14 mouse cellular contexts compared by ENCODE assay signal in the genomic region with DNA sequence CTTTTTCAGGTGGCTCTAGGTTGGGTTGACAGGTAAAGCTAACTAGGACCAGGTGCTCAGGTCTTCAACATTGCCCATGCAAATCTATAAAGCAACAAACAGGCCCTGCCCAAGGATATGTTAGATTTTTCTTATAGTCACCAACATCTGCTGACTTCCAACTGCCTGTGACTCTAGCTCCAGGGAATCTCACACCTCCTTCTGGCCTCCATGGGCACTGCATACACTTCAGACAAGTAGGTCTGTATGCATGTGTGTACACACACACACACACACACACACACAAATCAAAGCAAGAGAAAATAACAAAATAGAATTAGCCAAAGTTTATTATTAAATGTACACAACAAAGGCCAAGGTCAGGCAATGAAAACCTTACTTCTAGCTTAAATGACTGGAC.
A peak's percentile ranks its signal among the peaks of the same experiment; 100 is the strongest.
DNase-seq lines count a peak whose midpoint lies in the region; ATAC-seq and TF ChIP-seq lines count a peak whose summit lies in the region.
"Had no signal": no experiment of that assay in that cellular context is flagged by ENCODE, and none has a peak within 500 bp of the region (broad histone marks: within the 10 kb centered on the region; RNA-seq: fewer than 3 reads in every experiment).

No protein-coding gene starts in this region.

- H3K4me1 ChIP-seq in liver, embryonic 16.5 days (ENCODE audit: control insufficient read depth, low read depth, low read length) = no peaks in the 10 kb centered on the region
- H3K4me1 ChIP-seq in cerebellum, adult 2 months (ENCODE audit: control insufficient read depth, insufficient read depth, low read length) = no peaks in the 10 kb centered on the region
- H3K4me1 ChIP-seq in forebrain, embryonic 11.5 days (replicated peaks; ENCODE audit: control insufficient read depth, insufficient read depth, low read length) = no peaks in the 10 kb centered on the region
- H3K4me1 ChIP-seq: limb, embryonic 10.5 days; megakaryocyte, embryonic 14.5 days; neural tube, embryonic 12.5 days; stomach, embryonic 15.5 days had no signal

- no peak overlapping the region for H3K27ac ChIP-seq in gastrocnemius, adult 2 months
- no peak overlapping the region for H3K27ac ChIP-seq in liver, embryonic 16.5 days (ENCODE audit: low read length)
- no peak overlapping the region for H3K27ac ChIP-seq in cerebellum, adult 2 months (ENCODE audit: insufficient read depth, low read length)
- H3K27ac ChIP-seq in forebrain, embryonic 11.5 days (ENCODE audit: low read depth, low read length) = no peak overlapping the region
- H3K27ac ChIP-seq: limb, embryonic 10.5 days; neural tube, embryonic 12.5 days; stomach, embryonic 15.5 days had no signal

- peak; percentile 39 for TF ChIP-seq CTCF in gastrocnemius, adult 2 months (IDR thresholded peaks at IDR 0.05)
- no peak for TF ChIP-seq CTCF in cerebellum, adult 2 months (IDR thresholded peaks at IDR 0.05; ENCODE audit: borderline replicate concordance, insufficient read depth, low read depth, low read length)

- DNase-seq in gastrocnemius, adult 2 months = no peak
- DNase-seq in gastrocnemius, postnatal 4 days (ENCODE audit: low spot score in 2 of 2) = no peak
- DNase-seq in liver = no peak
- peak; percentile 61 for DNase-seq in brain, adult 2 months (ENCODE audit: low read depth, low spot score)
- peak; percentile 49 for DNase-seq in lung, postnatal 36 days
- no peak for DNase-seq in cerebellum, adult 2 months
- DNase-seq in forebrain, embryonic 11.5 days (ENCODE audit: low spot score) = no peak
- DNase-seq: cerebellum, adult 11-12 months; heart, postnatal 10 days had no signal

- ATAC-seq in liver, embryonic 16.5 days (ENCODE audit: low read depth) = 0 out of 2 replicates have a peak, but pooled peaks have one; percentile 24
- no peak for ATAC-seq in forebrain, embryonic 11.5 days (replicated peaks; ENCODE audit: low FRiP score)

- no peak for TF ChIP-seq POLR2A in cerebellum, adult 2 months (IDR thresholded peaks at IDR 0.05; ENCODE audit: borderline replicate concordance, insufficient read depth, low read length)

- no peak overlapping the region for H3K4me2 ChIP-seq in liver, embryonic 16.5 days (ENCODE audit: low read depth, low read length)
- no peak overlapping the region for H3K4me2 ChIP-seq in forebrain, embryonic 11.5 days (ENCODE audit: low read depth, low read length, severe bottlenecking)
- H3K4me2 ChIP-seq: neural tube, embryonic 12.5 days; stomach, embryonic 15.5 days had no signal

- H3K9me3 ChIP-seq in liver, embryonic 16.5 days (replicated peaks; ENCODE audit: control insufficient read depth, low read length) = no peaks in the 10 kb centered on the region
- H3K9me3 ChIP-seq in forebrain, embryonic 11.5 days (ENCODE audit: control insufficient read depth, low read length) = no peaks in the 10 kb centered on the region
- H3K9me3 ChIP-seq: limb, embryonic 10.5 days; megakaryocyte, embryonic 14.5 days; neural tube, embryonic 12.5 days; stomach, embryonic 15.5 days had no signal

- no peak overlapping the region for H3K9ac ChIP-seq in liver, embryonic 16.5 days (ENCODE audit: low read depth, low read length)
- H3K9ac ChIP-seq in forebrain, embryonic 11.5 days (ENCODE audit: low read length) = no peak overlapping the region
- H3K9ac ChIP-seq: neural tube, embryonic 12.5 days; stomach, embryonic 15.5 days had no signal

- intact Hi-C loops in gastrocnemius, adult 2 months (cut with DNase I) = no loop called here

- H3K4me3 ChIP-seq in gastrocnemius, adult 2 months = no peak overlapping the region
- H3K4me3 ChIP-seq in liver, embryonic 16.5 days (ENCODE audit: low read depth, low read length) = no peak overlapping the region
- H3K4me3 ChIP-seq in cerebellum, adult 2 months (replicated peaks; ENCODE audit: insufficient read depth, low read depth, low read length) = no peak overlapping the region
- no peak overlapping the region for H3K4me3 ChIP-seq in forebrain, embryonic 11.5 days (ENCODE audit: low read depth, low read length)
- H3K4me3 ChIP-seq: limb, embryonic 10.5 days; megakaryocyte, embryonic 14.5 days; neural tube, embryonic 12.5 days; stomach, embryonic 15.5 days had no signal

- H3K27me3 ChIP-seq in liver, embryonic 16.5 days (ENCODE audit: control insufficient read depth, insufficient read depth, low read depth, low read length) = no peaks in the 10 kb centered on the region
- H3K27me3 ChIP-seq in cerebellum, adult 2 months (ENCODE audit: control insufficient read depth, insufficient read depth, low read length) = no peaks in the 10 kb centered on the region
- H3K27me3 ChIP-seq in forebrain, embryonic 11.5 days (ENCODE audit: control insufficient read depth, insufficient read depth, low read length) = no peaks in the 10 kb centered on the region
- H3K27me3 ChIP-seq: megakaryocyte, embryonic 14.5 days; neural tube, embryonic 12.5 days; stomach, embryonic 15.5 days had no signal

- no peaks in the 10 kb centered on the region for H3K36me3 ChIP-seq in liver, embryonic 16.5 days (ENCODE audit: control insufficient read depth, insufficient read depth)
- H3K36me3 ChIP-seq in forebrain, embryonic 11.5 days (ENCODE audit: control insufficient read depth, insufficient read depth, low read length) = no peaks in the 10 kb centered on the region; the same call in 1 of the 2 replicates
- H3K36me3 ChIP-seq: limb, embryonic 10.5 days; neural tube, embryonic 12.5 days; stomach, embryonic 15.5 days had no signal

Comparison
In these comparisons a context has a peak if more than half of its experiments do, and no peak if none do; other contexts are left out.
1. DNase-seq: peak in brain, adult 2 months (single experiment) and lung, postnatal 36 days (single experiment); none in gastrocnemius, adult 2 months (single experiment), gastrocnemius, postnatal 4 days (0 of 2), liver (single experiment), cerebellum, adult 2 months (0 of 2) and forebrain, embryonic 11.5 days (single experiment).